Comparison of ENCODE assay signal across 8 mouse cellular contexts in the genomic region with DNA sequence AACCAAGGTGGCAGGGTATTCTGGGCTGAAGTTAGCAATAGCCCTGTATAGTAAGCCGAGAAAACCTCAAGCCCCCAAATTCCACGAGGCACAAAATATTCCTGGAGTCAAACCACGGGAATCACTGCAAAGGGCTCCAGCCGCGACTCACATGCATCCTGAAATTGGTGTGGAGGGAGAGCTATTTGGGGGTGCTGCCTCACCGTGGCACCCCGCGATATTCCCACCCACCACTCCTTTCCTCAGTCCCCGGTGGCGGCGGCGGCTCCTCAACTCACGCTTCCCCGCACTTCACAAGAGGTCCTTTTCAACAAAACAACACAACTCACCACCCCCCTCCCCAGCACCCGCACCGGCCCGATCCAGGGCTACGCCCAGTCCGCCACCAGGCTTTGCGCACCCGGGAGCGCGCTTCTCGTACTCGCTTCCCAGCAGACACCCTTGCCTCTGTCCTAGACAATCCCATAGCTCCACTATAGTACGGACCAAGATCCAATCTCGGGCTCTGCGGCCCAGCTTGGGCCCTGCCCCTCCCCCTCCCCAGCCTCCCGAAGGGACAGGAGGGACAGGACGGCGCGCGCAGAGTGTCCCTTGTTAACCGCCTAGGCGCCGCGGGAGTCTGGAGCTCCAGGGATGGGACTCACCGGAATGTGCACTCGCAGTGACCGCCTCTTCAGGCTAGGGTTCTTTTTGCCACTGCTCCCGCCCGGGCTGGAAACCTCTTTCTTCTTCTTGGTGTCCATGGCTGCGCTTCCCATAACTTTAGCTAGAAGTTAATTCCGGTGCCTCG. TPM values are rescaled to one million over a fixed set of nuclear protein-coding genes. Genes with fewer than 3 reads are reported as not detected.
A peak's percentile ranks its signal among the peaks of the same experiment; 100 is the strongest.
DNase-seq lines count a peak whose midpoint lies in the region; ATAC-seq and TF ChIP-seq lines count a peak whose summit lies in the region.

No protein-coding gene starts in this region.

- TF ChIP-seq EP300 in stomach, postnatal 0 days (optimal IDR thresholded peaks at IDR 0.05), result no peak

- DNase-seq in layer of hippocampus, adult 11-12 months (ENCODE audit: low spot score), result peak; percentile 67
- DNase-seq in layer of hippocampus, adult 9-10 months (ENCODE audit: low spot score), result no peak
- DNase-seq in embryo, embryonic 9.5 days (ENCODE audit: extremely low spot score), result peak; percentile 62
- peak; percentile 97 for DNase-seq in heart, adult 11 months
- peak; percentile 62 for DNase-seq in kidney, adult 11 months
- DNase-seq in liver, result peak; percentile 26
- DNase-seq in midbrain, embryonic 14.5 days, result peak; percentile 49
- peak; percentile 70 for DNase-seq in stomach, postnatal 0 days (ENCODE audit: low spot score)

- H3K4me3 ChIP-seq in midbrain, embryonic 14.5 days (replicated peaks; ENCODE audit: low read depth, low read length), result peak overlapping the region; percentile 49
- peak overlapping the region; percentile 67 for H3K4me3 ChIP-seq in stomach, postnatal 0 days (ENCODE audit: low read depth, low read length)

- H3K4me1 ChIP-seq in midbrain, embryonic 14.5 days (ENCODE audit: control insufficient read depth, insufficient read depth, low read length), result peaks cover 13% of the 10 kb centered on the region
- H3K4me1 ChIP-seq in stomach, postnatal 0 days (replicated peaks; ENCODE audit: control insufficient read depth, insufficient read depth), result no peaks in the 10 kb centered on the region

- H3K4me2 ChIP-seq in midbrain, embryonic 14.5 days (ENCODE audit: low read length), result peak overlapping the region; percentile 98
- peak overlapping the region; percentile 99 for H3K4me2 ChIP-seq in stomach, postnatal 0 days (replicated peaks; ENCODE audit: low read depth)

- no peaks in the 10 kb centered on the region for H3K36me3 ChIP-seq in midbrain, embryonic 14.5 days (ENCODE audit: control insufficient read depth, insufficient read depth, low read length)
- no peaks in the 10 kb centered on the region for H3K36me3 ChIP-seq in stomach, postnatal 0 days (ENCODE audit: control insufficient read depth, insufficient read depth, low read length)

- ATAC-seq in midbrain, embryonic 14.5 days (ENCODE audit: low FRiP score, low TSS enrichment), result peak; percentile 49; the same call in 1 of the 2 replicates
- ATAC-seq in stomach, postnatal 0 days (ENCODE audit: low FRiP score, low TSS enrichment), result peak; percentile 65

- no peaks in the 10 kb centered on the region for H3K9me3 ChIP-seq in midbrain, embryonic 14.5 days (ENCODE audit: control insufficient read depth, low read length)
- H3K9me3 ChIP-seq in stomach, postnatal 0 days (ENCODE audit: control insufficient read depth, low read length), result no peaks in the 10 kb centered on the region

- H3K27ac ChIP-seq in midbrain, embryonic 14.5 days (replicated peaks; ENCODE audit: low read depth, low read length), result no peak overlapping the region
- peak overlapping the region; percentile 90 for H3K27ac ChIP-seq in stomach, postnatal 0 days (replicated peaks)

- H3K27me3 ChIP-seq in midbrain, embryonic 14.5 days (ENCODE audit: control insufficient read depth, insufficient read depth, low read length), result peaks cover 41% of the 10 kb centered on the region
- H3K27me3 ChIP-seq in stomach, postnatal 0 days (ENCODE audit: control insufficient read depth, insufficient read depth, low read length), result no peaks in the 10 kb centered on the region

- no peak for TF ChIP-seq CTCF in stomach, postnatal 0 days (IDR thresholded peaks at IDR 0.05; ENCODE audit: low read depth)

- WGBS in midbrain, embryonic 14.5 days, result under 1% methylated on average over 45 of the region's 45 CpGs
- under 1% methylated on average over 42 of the region's 45 CpGs for WGBS in stomach, postnatal 0 days

- H3K9ac ChIP-seq in midbrain, embryonic 14.5 days (replicated peaks; ENCODE audit: low read length), result peak overlapping the region; percentile 20; the same call in 1 of the 2 replicates
- H3K9ac ChIP-seq in stomach, postnatal 0 days (ENCODE audit: low read length), result peak overlapping the region; percentile 78

RNA-seq across cellular contexts. Expression of gene Prkag2, which starts 0.9 kb away (rescaled TPM):
- 97.6 and 103 TPM in 2 replicates for polyA plus RNA-seq in midbrain, embryonic 14.5 days (2014; fragmentation: Nextera tagmentation; extraction: Ambion mirVana)
- polyA plus RNA-seq in stomach, postnatal 0 days (2015; fragmentation: Nextera tagmentation; extraction: Ambion mirVana), result 33.4 and 33.9 TPM in 2 replicates
